Mouse (Mus musculus) MEL (cell line): ENCODE measurements at regions not wholly inside any gene's neighbourhood (a gene's known extent, or its start where the extent isn't known, plus 50 kb on each side); places are given as distances from the start of the nearest gene placed in this dataset.

Experiments used
- CHD1 ChIP-seq: IDR thresholded peaks from 2 replicates; pipeline ENCODE4 v1.6.1; 2012; ENCODE audit warnings: low read depth, mild to moderate bottlenecking, inconsistent platforms, low read length, improper control_type of control experiment
- CTCF ChIP-seq, 3 experiments: IDR thresholded peaks in 2 of 3; conservative IDR thresholded peaks in 1 of 3; 2 replicates each; pipeline ENCODE4 v1.5.1; 2011 to 2012; ENCODE audit warnings: low read length in 3 of 3, low read depth in 2 of 3, mild to moderate bottlenecking in 2 of 3, improper control_type of control experiment in 1 of 3, inconsistent platforms in 1 of 3, mixed read lengths in 1 of 3, moderate library complexity in 1 of 3; ENCODE audit not compliant: control insufficient read depth in 1 of 3, insufficient read depth in 1 of 3, poor library complexity in 1 of 3, severe bottlenecking in 1 of 3
- JUND ChIP-seq: IDR thresholded peaks from 2 replicates; pipeline ENCODE4 v1.6.1; 2011; ENCODE audit warnings: low read depth, mild to moderate bottlenecking, improper control_type of control experiment, low read length
- MAX ChIP-seq: IDR thresholded peaks from 2 replicates; pipeline ENCODE4 v1.6.1; 2011; ENCODE audit warnings: low read length, improper control_type of control experiment
- MAZ ChIP-seq: IDR thresholded peaks from 2 replicates; pipeline ENCODE4 v1.6.1; 2012; ENCODE audit warnings: low read depth, mild to moderate bottlenecking, inconsistent platforms, low read length, improper control_type of control experiment
- POLR2AphosphoS2 ChIP-seq: IDR thresholded peaks from 2 replicates; pipeline ENCODE4 v1.6.1; 2011; ENCODE audit warnings: low read length, improper control_type of control experiment
- RCOR1 ChIP-seq: IDR thresholded peaks from 2 replicates; pipeline ENCODE4 v1.6.1; 2012; ENCODE audit warnings: low read depth, mild to moderate bottlenecking, inconsistent platforms, low read length, improper control_type of control experiment
- UBTF ChIP-seq: IDR thresholded peaks from 2 replicates; pipeline ENCODE4 v1.6.1; 2012; ENCODE audit warnings: low read depth, mild to moderate bottlenecking, inconsistent platforms, low read length, improper control_type of control experiment, moderate library complexity, borderline replicate concordance; ENCODE audit not compliant: insufficient read depth
- USF1 ChIP-seq: IDR thresholded peaks from 2 replicates; pipeline ENCODE4 v1.6.1; 2014; ENCODE audit warnings: low read depth, mild to moderate bottlenecking, inconsistent platforms, low read length, improper control_type of control experiment, moderate library complexity
- ZKSCAN1 ChIP-seq: IDR thresholded peaks from 2 replicates; pipeline ENCODE4 v1.6.1; 2012; ENCODE audit warnings: low read depth, mild to moderate bottlenecking, inconsistent platforms, low read length, improper control_type of control experiment, moderate library complexity

DNA sequence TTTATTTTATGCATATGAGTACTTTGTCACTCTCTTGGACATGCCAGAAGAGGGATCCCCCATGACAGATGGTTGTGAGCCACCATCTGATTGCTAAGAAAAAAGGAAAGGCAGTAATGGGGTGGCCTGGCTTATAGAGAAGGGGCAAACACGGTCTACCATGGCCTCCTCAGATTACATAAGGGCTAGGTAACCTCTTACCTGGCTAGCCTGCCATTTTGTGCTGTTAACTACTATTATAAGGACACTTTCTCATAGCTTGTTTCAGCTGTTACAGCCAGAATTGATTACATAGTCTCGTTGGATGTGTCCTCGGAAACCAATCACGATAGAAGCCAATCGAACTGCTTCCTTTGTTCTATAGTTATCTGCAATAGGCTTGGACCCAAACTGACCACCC, 60.9 kb upstream of the Gm14496 start:
- TF ChIP-seq JUND (no peak), POLR2AphosphoS2 (no peak), CTCF (IDR thresholded peaks at IDR 0.05 in 2 of 3, conservative IDR thresholded peaks at IDR 0.05 in 1 of 3; ENCODE audit: control insufficient read depth in 1 of 3, insufficient read depth in 1 of 3, low read depth in 2 of 3, low read length in 3 of 3, poor library complexity in 1 of 3, severe bottlenecking in 1 of 3) (no peak), MAZ (no peak), USF1 (no peak), RCOR1 (no peak), CHD1 (no peak), UBTF (no peak), ZKSCAN1 (no peak), MAX (no peak)
